Comparison of ENCODE assay signal across 12 mouse cellular contexts in genomic region chr6:54855801-54856583, GRCm38 (mm10). TPM values are rescaled to one million over a fixed set of nuclear protein-coding genes. Genes with fewer than 3 reads are reported as not detected.
A peak's percentile ranks its signal among the peaks of the same experiment; 100 is the strongest.
DNase-seq lines count a peak whose midpoint lies in the region; ATAC-seq and TF ChIP-seq lines count a peak whose summit lies in the region.
"Had no signal": no experiment of that assay in that cellular context is flagged by ENCODE, and none has a peak within 500 bp of the region (broad histone marks: within the 10 kb centered on the region; RNA-seq: fewer than 3 reads in every experiment).

No protein-coding gene starts in this region.

- ATAC-seq in forebrain, embryonic 15.5 days (replicated peaks): no peak
- ATAC-seq: forebrain, embryonic 13.5 days had no signal

- intact Hi-C loops in gastrocnemius, adult 2 months (cut with DNase I): no loop called here
- intact Hi-C loops in gastrocnemius, postnatal 14 days (cut with DNase I; ENCODE audit: low total_unique reads): no loop called here

- no peak overlapping the region for H3K4me3 ChIP-seq in gastrocnemius, adult 2 months
- H3K4me3 ChIP-seq in embryonic facial prominence, embryonic 10.5 days: no peak overlapping the region
- no peak overlapping the region for H3K4me3 ChIP-seq in forebrain, embryonic 15.5 days
- H3K4me3 ChIP-seq: embryonic facial prominence, embryonic 13.5 days; forebrain, embryonic 13.5 days had no signal

- H3K4me2 ChIP-seq in forebrain, embryonic 15.5 days (replicated peaks): no peak overlapping the region
- H3K4me2 ChIP-seq: embryonic facial prominence, embryonic 13.5 days; forebrain, embryonic 13.5 days; liver, embryonic 11.5 days had no signal

- DNase-seq in gastrocnemius, adult 2 months: peak; percentile 45
- no peak for DNase-seq in gastrocnemius, postnatal 14 days
- peak; percentile 40 for DNase-seq in R1 (ENCODE audit: low read depth, low spot score)
- peak; percentile 25 for DNase-seq in embryo, embryonic 11 days
- DNase-seq in kidney, postnatal 36 days: peak; percentile 85 to 86
- DNase-seq in embryonic facial prominence, embryonic 10.5 days (ENCODE audit: low spot score): no peak
- no peak for DNase-seq in c-Kit-positive CD71-positive TER-119-positive erythroid progenitor cells, embryonic 14.5 days (ENCODE audit: low spot score)
- DNase-seq: lung, postnatal 4 days had no signal

- no peaks in the 10 kb centered on the region for H3K36me3 ChIP-seq in embryonic facial prominence, embryonic 10.5 days (replicated peaks)
- no peaks in the 10 kb centered on the region for H3K36me3 ChIP-seq in forebrain, embryonic 15.5 days
- H3K36me3 ChIP-seq: embryonic facial prominence, embryonic 13.5 days had no signal

- no peak overlapping the region for H3K9ac ChIP-seq in forebrain, embryonic 15.5 days (replicated peaks)
- H3K9ac ChIP-seq: embryonic facial prominence, embryonic 13.5 days; forebrain, embryonic 13.5 days had no signal

- no peak for TF ChIP-seq CTCF in gastrocnemius, adult 2 months (IDR thresholded peaks at IDR 0.05)

- no peaks in the 10 kb centered on the region for H3K27me3 ChIP-seq in embryonic facial prominence, embryonic 10.5 days (replicated peaks; ENCODE audit: low read depth, poor library complexity, severe bottlenecking)
- no peaks in the 10 kb centered on the region for H3K27me3 ChIP-seq in forebrain, embryonic 15.5 days
- H3K27me3 ChIP-seq: embryonic facial prominence, embryonic 13.5 days; forebrain, embryonic 13.5 days had no signal

- H3K27ac ChIP-seq in gastrocnemius, adult 2 months: no peak overlapping the region
- H3K27ac ChIP-seq in embryonic facial prominence, embryonic 10.5 days (replicated peaks): no peak overlapping the region
- H3K27ac ChIP-seq in forebrain, embryonic 15.5 days (replicated peaks): no peak overlapping the region
- H3K27ac ChIP-seq: embryonic facial prominence, embryonic 13.5 days; forebrain, embryonic 13.5 days had no signal

- 66% methylated on average over 4 of the region's 4 CpGs for WGBS in embryonic facial prominence, embryonic 10.5 days
- 81% methylated on average over 4 of the region's 4 CpGs for WGBS in forebrain, embryonic 15.5 days

- H3K9me3 ChIP-seq in embryonic facial prominence, embryonic 10.5 days: no peaks in the 10 kb centered on the region
- no peaks in the 10 kb centered on the region for H3K9me3 ChIP-seq in forebrain, embryonic 15.5 days
- H3K9me3 ChIP-seq: embryonic facial prominence, embryonic 13.5 days; forebrain, embryonic 13.5 days had no signal

- H3K4me1 ChIP-seq in embryonic facial prominence, embryonic 10.5 days: peaks cover 34% of the 10 kb centered on the region
- peaks cover 20% of the 10 kb centered on the region for H3K4me1 ChIP-seq in forebrain, embryonic 15.5 days
- H3K4me1 ChIP-seq: embryonic facial prominence, embryonic 13.5 days had no signal

RNA-seq across cellular contexts. Expression of gene Znrf2, which starts 39.3 kb away (rescaled TPM):
- total RNA-seq in gastrocnemius, adult 2 months (2021): 10 to 100 TPM; 12.6 to 14.9 TPM
- total RNA-seq in gastrocnemius, postnatal 14 days (2021): 1 to 10 TPM; 8.1 to 9.6 TPM
- 1.8 and 2.5 TPM in 2 replicates for polyA plus RNA-seq in embryonic facial prominence, embryonic 10.5 days (2016; fragmentation: Nextera tagmentation; extraction: Ambion mirVana)
- polyA plus RNA-seq in forebrain, embryonic 15.5 days (2015; fragmentation: Nextera tagmentation; extraction: Ambion mirVana): 18.4 and 22.0 TPM in 2 replicates

Comparison
In these comparisons a context has a peak if more than half of its experiments do, and no peak if none do; other contexts are left out.
1. DNase-seq: peak in gastrocnemius, adult 2 months (single experiment), R1 (single experiment), embryo, embryonic 11 days (single experiment) and kidney, postnatal 36 days (2 of 2); none in gastrocnemius, postnatal 14 days (single experiment), embryonic facial prominence, embryonic 10.5 days (single experiment) and c-Kit-positive CD71-positive TER-119-positive erythroid progenitor cells, embryonic 14.5 days (single experiment).